Mouse (Mus musculus) regulatory T cell (primary cell): ENCODE results near the gene Plod2.

Experiments used
- in situ Hi-C: fragments of 300-600 bp; cut with MboI, MseI; formaldehyde crosslinking; loops from one replicate; pipeline ENCODE4 v1.15.1; 2025; ENCODE audit warnings: high pct_unique_total_duplicates

The Plod2 gene

DNA sequence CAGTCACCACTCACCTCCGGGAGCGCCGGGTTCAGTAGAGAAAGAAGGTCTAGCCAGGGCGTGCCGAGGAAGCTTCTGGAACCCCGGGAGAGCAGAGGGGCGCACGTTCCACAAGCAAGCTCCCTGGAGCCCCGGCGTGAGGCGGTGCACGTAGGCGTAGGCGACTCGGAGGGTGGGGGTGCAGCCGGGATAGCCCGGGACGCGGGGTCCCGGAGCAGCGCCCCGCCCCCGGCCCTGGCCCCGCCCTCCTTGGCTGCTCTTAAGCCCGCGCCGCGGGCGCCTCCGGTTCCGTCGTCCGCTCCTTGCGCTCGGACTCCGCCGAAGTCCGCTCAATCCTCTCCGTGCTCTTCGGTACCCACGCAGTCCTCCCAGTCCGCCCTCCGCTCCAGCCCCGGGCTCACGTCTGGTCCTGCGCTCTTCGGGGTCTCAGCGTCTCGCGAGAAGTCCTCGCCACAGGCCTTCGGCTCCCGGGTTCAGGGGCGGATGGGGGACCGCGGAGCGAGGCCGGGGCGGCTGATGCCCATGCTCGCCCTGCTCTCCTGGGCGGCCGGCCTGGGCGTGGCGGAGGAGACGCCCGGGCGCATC lies at the start of gene Plod2:
Gene Plod2 (plus strand): TSS at position 247 of the 585 bp plus-strand sequence.
- in situ Hi-C loops = no loop called here

DNA sequence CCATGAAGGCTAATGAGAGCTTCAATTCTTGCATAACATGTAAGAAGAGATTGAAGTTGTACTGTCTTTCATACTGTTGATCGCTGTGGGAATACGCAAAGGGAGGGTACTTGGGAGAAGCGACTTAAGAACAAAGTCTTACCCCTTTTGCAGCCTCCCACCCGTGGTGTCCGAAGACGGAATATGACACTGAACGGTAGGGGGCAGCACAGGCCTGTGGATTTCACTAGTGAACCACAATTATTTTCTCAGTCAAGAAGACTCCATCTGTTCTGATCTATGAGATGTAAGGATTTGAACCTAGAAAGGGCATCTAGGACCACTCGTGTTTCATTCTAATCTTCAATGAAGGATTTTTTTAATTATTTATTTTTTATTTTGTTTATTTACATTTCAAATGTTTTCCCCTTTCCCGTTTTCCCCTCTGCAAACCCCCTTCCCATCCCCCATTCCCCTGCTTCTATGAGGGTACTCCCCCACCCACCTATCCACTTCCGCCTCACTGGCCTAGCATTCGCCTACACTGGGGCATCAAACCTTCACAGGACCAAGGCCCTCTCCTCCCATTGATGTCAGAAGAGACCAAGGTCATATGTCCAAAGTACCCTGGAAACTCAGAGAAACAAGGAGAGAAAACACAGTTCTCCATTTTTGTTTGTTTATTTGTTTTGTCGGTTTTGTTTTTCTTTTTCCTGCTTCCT lies 42.2 kb upstream of the Plod2 start:
- in situ Hi-C loops = loop anchor here (5.0 kb wide), 1 partner anchor 112 kb away; no protein-coding TSS in a partner anchor

DNA sequence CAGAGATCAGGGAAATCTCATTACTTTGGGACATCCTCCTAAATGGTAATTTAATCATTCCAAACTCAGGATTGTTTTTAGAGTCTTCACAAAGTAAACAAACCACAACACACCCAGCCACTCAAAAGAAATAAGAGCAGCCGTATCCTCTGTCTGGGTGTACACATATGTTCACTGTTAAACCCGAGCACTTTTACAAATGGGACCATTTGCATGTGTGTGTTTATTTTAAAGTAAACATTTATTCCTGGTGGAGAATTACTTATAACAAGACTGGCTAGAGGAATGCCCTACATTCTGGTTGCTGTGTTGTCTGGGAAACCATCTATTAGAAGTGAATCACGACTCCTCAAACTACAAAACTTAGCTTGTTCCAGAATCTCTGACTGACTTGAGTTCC lies 37.8 kb upstream of the Plod2 start:
- in situ Hi-C loops = loop anchor here (5.0 kb wide), 1 partner anchor 108 kb away; no protein-coding TSS in a partner anchor

DNA sequence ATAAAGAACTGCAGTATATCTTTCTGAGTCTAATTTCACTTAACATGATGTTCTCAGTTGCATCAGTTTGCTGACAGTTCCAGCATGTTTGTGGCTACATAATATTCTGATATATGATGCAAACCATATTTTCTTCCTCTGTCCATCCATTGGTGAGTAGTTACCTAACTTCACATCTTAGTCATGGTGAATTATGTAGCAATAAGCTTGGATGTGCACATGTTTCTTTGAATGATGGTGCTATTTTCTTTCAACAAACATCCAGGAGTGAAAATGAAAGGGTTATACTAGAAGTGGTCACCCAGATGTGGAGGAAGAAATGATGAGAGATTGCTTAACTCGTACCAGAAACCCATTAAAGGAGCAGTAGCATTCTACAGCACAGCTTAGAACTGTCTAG lies 37.1 kb upstream of the Plod2 start:
- in situ Hi-C loops = loop anchor here (5.0 kb wide), 2 partner anchors 57 to 107 kb away; no protein-coding TSS in a partner anchor

DNA sequence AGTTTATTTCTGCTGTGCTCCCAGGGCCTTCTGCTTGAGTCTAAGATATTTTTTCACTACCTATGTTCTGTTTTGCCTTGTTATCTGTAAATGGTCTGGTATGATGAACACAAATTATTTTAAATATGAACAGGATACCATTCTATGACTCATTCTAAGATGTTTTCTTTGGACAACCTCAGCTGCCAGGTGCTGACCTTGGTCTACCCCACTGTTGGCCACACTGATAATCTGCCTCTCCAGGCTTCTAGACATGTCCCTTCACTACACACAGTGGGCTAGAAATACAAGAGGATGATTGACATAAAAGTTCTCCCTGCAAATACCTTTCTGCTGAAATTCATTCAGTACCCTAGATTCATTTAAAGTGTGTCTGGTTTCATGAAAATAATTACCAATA lies 30.3 kb upstream of the Plod2 start:
- in situ Hi-C loops = no loop called here

DNA sequence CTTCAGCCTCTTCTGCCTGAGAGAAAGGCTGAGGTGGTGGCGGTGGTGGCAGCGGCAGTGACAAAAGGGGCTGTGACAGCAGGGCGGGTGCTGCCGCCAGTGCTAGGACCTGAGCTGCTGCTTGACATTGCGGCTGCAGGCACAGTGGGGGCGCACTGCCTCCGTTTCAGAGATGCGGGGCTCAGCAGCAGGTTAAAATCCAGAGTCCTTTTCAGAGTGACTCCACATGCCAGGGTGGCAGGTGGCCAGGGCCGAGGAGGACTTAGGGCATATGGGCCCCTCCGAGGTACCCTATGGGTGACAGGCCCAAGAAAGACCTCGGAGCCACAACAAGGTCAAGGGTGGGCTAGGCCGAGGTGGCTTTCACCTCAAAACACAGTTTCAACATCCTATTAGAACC lies 25.0 kb upstream of the Plod2 start:
- in situ Hi-C loops = no loop called here

DNA sequence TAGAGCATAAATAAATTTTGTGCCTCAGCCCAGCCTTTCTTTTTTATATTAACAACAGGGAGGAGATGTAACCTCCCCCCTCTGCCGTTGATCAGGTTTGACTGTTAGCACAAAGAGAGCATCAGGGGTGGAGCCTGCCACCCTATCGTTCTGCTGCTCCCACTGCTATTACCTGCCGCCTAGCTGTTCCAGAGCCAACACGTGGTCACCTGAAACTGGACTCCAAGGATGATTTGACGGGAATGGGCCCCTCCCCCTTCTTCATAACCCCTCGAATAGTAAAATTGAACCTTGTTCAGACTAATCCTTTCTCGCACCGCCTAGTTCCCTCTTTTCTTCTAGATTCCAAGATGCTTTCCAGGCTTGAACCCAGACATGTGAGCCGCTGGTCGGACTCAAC lies 21.3 kb upstream of the Plod2 start:
- in situ Hi-C loops = no loop called here

DNA sequence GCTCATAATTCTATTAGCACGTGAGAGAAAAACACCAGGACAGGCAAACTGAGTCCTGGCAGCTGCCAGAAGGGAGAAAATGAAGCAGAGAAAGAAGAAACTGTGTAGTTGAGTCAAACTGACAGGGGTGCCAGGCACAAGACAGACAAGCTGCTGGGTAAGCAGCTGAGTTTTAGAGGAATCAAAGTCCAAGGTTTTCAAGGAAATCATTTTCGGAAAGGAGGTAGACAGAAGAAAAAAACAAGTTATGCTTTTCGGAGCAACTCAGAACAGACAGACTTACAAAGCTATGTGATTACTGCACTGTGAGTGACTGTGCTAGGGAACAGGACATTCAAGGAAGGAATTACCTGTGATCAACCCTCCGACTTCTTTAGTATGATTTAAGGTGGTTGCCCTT lies 17.5 kb upstream of the Plod2 start:
- in situ Hi-C loops = no loop called here

DNA sequence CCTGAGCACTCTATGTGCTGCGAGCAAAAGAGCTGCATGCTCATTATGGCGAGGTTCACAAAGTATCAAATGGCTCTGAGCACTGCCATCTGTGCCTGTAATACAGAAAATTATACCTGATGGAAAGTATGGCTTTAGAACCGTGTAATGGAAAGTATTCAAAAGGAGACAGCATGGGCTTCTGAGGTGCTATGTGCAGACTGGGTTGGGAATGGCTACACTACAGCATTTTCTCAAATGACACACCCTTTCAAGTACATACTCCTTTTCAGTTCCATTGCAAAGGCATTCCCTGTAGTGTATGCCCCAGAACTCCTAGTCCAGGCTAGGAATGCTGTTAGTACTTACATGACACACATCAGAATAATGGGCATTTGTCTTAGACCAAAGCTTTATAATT lies 12.0 kb upstream of the Plod2 start:
- in situ Hi-C loops = no loop called here

DNA sequence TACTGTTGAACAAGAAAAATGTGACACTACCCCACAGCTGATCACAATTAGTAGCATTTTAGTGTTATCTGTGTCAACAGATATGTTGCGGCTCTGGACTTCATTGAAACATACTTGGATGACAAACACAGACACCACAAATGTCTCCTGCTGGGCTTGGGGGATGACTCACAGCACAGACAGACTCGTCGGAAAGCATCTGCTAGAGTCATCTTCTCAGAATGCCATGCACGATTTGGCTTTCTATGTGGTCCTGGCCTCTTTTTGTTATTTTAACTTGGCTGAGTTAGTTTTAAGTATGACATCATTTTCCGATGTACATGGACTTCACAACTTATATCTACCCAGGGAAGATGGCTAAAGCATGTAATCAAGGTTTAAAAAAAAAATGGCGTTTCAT lies 4.3 kb upstream of the Plod2 start:
- in situ Hi-C loops = loop anchor here (5.0 kb wide), 1 partner anchor 310 kb away; no protein-coding TSS in a partner anchor

DNA sequence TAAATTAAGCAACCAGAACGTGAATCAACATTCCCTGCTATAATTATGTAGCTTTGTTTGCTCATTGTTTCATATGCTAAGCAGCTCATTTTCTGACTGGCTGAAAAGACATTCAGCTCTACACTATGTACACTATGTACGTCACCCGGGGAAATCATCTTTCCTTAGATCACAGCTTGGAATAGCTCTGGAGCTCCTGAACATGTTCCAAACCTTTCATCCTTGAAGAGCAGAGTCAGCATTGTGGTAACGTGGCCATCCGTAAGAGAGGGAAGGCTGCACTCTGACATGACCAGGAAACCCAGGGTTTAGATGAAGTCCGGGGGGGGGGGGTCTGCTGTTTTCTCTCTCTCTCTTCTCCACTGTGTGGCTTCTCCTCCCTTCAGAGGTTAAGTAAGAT lies 3.8 kb upstream of the Plod2 start:
- in situ Hi-C loops = loop anchor here (5.0 kb wide), 1 partner anchor 311 kb away; no protein-coding TSS in a partner anchor

DNA sequence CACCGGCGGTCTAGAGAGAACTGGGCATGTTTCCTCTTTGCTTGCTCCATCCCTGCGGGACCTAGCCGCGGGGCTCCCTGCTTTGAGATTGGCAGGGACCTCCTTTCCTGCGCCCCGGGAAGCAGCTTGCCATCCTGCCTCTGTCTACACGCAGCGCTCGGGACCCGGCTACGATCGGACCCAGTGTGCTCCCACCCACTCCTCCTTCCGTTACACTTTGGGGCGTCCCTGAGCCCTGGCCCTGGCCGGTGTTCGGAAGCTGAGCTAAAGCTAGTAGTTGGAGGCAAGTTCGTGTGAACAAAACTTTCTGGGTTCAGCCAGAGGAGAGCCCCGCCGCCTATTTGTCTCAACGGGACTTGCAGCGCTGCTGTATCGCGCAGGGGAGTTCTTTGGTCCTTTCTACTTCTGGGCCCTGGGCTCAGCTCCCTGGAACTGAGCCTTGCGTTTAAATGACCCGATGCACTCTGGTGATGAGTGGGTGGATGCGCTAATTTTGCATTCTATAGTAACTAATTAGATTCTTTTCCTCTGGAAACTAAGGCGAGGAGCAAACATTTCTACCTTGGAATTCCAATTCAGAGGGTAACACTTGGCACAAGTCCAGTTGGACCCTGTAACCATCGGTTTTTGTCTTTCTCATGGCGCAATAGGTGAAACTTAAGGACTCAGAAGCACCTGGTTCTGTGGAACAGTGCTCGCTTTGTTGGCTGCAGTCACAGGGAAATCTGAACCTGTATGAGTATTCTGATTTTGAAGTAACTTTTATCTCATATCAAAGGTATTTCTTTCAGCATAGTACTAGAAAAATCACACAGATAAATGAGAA lies 781 bp downstream of the Plod2 start:
- in situ Hi-C loops = no loop called here

DNA sequence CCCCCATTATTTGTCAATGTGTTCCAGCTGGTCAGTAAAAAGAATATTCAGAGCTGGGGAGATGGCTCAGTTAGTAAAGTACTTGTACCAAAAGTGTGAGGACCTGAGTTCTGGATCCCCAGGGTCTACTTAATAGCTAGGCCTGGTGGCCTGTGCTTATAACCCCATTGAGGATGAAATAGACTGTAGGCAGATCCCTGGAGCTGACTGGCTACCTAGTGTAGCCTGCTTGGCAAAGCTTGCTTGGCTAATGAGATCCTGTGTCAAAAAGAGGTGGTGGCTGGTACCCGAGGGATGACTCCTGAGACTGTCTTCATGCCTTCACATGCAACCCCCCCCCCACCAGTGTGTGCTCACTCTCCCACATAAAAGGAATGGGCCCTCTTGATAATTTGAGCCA lies 2.1 kb downstream of the Plod2 start:
- in situ Hi-C loops = no loop called here

DNA sequence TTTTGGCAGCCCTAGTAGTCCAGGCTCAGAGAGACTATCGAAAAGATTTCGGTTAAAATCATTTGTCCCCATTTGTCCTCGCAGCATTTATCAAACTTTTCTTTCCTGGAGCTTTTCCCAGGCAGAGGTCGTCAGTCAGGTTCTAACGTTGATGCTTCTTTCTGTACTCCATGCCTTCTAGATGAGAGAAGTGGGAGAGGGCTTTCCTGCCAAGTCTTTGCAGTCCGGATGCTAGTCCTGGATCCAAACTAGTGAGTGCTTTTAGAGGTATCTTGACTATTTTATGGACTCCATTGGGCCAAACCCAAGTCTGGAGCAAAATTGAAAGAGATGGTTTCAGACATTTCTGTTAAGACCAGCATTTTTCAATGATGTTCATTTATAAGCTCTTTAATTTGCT lies 3.0 kb downstream of the Plod2 start:
- in situ Hi-C loops = no loop called here

DNA sequence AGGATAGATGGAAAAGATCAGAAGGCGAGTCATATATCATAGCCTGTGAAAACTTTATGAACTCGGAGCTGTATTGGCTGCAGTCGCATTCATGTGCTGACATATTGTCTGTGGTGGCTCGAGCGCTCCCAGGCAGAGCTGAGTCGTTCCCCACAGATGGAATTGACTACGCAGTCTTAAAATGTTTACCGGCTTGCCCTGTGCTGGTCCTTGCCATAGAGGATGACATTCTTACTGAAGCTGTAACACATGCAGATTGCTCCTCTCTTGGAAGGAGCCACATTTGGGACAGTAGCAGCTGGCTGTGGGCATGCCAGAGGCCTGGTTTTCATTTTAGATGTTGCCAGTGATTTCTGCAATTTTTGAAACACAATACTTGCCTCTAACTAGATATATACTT lies 4.4 kb downstream of the Plod2 start:
- in situ Hi-C loops = no loop called here

DNA sequence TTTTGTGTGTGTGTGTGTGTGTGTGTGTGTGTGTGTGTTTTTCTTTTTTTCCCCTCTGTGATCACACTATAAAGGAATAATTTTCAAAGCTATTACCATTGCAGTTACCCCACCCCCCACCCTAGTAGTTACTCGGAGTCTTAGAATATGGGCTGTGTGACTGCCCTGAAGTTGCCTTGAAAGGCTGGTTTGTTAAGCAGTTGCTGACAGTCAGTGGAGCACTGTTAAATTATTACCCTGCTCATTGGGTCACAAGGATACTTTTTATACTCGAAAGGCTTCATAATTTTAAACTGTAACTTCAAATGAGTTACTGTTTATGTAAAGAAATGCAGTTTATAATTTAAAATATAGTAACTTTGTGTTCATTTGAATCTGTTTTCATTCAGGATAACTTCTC lies 5.1 kb downstream of the Plod2 start:
- in situ Hi-C loops = no loop called here

DNA sequence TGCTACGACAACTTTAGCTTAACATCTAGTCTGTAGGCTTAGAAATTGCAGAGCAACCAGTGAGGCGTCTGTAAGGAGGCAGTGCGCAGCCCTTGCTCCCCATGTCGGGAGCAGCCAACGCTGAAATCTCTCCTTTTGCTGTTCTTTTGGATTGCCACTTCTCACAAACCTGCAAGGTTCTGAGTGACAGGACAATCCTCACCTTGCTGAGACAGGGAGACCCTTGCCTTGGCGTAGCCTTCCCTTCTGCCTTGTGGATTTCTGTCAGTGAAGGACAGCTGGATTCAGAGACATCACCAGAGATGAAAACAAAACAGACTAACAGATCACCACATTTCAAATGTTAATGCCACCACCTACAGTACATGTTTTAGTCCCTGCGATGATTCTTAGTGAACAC lies 5.8 kb downstream of the Plod2 start:
- in situ Hi-C loops = no loop called here

DNA sequence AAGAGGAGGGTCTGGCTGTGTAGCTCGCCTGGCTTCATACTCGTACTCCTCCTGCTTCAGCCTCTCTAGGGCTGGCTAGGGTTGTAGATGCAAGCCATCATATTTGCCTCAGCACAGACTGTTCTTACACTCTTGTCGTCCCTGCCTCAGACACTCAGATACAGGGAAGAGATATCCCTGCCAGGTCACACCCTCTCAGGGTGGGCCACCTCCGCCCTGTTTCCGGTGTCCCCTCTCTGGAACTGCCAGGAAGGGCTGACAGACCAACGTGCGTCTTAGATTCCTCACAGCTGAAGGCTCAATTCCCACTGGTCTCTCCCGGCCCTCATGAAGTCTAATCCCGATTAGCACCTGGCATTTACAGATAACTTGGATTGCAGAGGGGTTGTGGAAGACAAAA lies 6.6 kb downstream of the Plod2 start:
- in situ Hi-C loops = no loop called here

DNA sequence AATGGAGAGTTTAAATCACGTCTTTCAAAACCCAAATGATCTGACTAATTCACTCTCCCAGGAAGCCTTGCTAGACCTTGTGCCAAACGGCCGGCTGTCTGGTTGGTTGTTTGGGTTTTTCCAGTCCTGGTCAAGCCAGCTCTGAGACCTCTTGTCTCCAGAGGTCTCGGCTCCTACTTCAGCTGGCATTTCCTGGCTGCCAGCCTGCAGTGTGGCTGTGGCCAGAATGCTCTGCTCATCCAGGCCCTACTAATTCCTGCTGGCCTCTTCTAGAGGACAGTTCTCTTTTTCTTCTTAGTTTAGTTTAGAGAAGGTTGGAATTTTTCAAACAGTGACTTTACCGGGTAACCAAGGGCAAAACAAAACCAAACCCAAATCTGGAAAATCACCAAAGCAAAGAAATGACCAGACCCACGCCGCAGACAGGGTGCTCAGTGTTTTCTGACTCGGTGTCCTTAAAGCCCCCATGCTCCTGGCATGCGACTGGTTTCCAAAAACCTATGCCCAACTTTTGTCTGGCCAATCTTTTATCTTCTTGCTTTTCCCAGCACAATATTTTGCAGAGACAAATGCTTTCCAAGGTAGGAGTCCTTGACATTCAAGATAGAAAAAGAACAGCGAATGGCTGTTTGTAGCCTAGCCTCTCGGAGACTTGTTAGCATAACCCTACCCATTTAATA lies 7.9 kb downstream of the Plod2 start:
- in situ Hi-C loops = no loop called here

DNA sequence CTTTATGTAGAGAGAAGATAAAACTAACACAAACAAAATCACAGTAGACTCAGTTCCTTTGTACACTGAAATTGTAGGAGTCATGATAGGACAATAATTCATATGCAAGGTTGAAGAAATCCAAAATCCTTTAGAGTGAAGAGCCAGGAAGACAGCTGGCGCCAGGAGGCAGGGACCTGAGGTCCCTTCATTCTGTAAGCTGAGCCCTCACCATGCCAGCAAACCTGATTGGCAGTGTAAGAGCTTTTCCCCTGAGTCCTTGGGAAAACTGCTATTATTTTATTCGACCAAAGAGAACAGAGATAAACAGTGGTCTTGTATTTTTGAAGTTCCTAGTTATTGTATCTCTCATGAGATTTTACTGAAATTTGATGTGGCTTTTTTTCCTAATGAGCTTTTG lies 9.0 kb downstream of the Plod2 start:
- in situ Hi-C loops = no loop called here

DNA sequence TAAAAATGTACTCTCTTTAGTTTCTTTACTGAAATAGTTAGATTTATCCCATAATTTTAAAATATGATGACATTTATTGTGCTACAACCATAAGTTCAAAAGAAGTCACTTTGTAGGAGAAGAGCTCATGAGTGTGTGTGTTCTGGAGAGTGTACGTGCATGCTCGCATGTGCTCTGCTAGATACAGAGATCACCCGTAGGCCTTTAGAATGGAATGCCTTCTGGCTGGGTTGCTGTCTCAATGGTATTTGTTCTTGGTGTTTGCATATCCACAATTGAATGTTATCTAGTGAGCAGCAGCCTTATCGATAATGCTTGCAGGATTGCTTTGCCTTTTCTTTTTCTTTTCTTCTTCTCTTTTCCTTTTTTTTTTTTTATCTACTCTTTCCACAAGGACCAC lies 9.6 kb downstream of the Plod2 start:
- in situ Hi-C loops = no loop called here

DNA sequence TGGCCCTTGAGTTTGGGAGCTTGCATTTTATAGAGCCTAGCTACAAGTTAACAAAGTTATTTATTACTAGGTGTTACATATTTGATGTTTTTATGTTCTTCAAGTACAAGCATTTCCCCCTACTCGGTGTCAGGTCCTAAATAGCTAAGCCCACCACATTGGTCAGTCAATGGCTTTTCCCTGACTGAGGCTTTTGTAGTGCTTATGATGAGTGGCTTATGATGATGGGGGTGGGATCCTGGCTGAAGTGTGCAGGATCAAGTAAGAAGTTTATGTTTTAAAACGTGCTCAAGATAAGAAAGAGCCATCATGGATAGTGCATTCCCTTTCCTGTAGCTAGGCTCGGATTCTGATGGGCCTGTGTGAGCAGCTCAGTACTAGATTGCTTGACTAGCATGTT lies 10.7 kb downstream of the Plod2 start:
- in situ Hi-C loops = no loop called here
